Mouse (Mus musculus): Measurements from ENCODE around the gene Pacs2.

DNA sequence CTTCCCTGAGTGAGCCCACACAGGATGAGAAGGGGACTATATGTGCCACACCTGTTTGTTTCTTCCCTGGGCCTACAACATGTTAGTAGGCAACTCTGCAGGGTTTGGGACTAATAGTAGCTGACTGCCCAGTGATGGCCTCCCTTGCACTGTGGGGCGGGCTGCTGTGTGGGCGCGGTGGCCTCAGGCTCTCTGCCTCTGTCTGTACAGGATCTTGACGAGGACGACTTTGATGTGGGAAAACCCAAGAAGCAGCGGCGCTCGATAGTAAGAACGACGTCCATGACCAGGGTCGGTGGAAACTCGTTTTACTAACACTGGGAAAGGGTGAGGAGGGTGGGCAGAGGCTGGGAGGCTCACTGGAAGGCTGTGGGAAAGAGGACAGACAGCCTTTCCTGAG, 36.4 kb downstream of the Pacs2 start:
- TF ChIP-seq POLR2A (IDR thresholded peaks at IDR 0.05; ENCODE audit: low read depth, low read length): no peak
- TF ChIP-seq CTCF (conservative IDR thresholded peaks at IDR 0.05; ENCODE audit: insufficient read depth, insufficient read length, low read depth, low read length): no peak

All from kidney, adult 2 months (tissue).